Mouse (Mus musculus) liver (tissue): ENCODE measurements around the gene Aym1.
"Not testable (repeated sequence)": the region's sequence is repeated elsewhere in the genome, so short reads cannot be mapped to it uniquely, and the experiment has no call there.

Source experiments
- DNase-seq: peaks from one replicate; pipeline ENCODE4 v3.0.0-alpha.2; 2020; ENCODE audit warnings: mixed read lengths

Aym1 gene

GRCm38 (mm10) chr5:113354311-113354710 is 2.8 kb upstream of the Aym1 start:
- no peak for DNase-seq

GRCm38 (mm10) chr5:113357656-113358055 is 562 bp downstream of the Aym1 start:
- DNase-seq, result no peak

- no peak for DNase-seq
These were observed 1.7 kb downstream of the Aym1 start for GRCm38 (mm10) chr5:113358833-113359232.

- no peak for DNase-seq
These were observed 4.2 kb downstream of the Aym1 start for GRCm38 (mm10) chr5:113361283-113361682.

GRCm38 (mm10) chr5:113362258-113362996 is 5.3 kb downstream of the Aym1 start:
- no peak for DNase-seq

- DNase-seq, result no peak
These were observed 6.1 kb downstream of the Aym1 start for GRCm38 (mm10) chr5:113363177-113363576.

GRCm38 (mm10) chr5:113365921-113366320 is 8.8 kb downstream of the Aym1 start:
- peak; percentile 39 for DNase-seq

- DNase-seq, result not testable (repeated sequence)
These were observed 10.6 kb downstream of the Aym1 start for GRCm38 (mm10) chr5:113367726-113368125.

GRCm38 (mm10) chr5:113369262-113369868 is 12.3 kb downstream of the Aym1 start:
- no peak for DNase-seq

GRCm38 (mm10) chr5:113372449-113372848 is 15.4 kb downstream of the Aym1 start:
- DNase-seq, result no peak

- peak; percentile 52 for DNase-seq
These were observed 16.2 kb downstream of the Aym1 start for GRCm38 (mm10) chr5:113372995-113373950.

- no peak for DNase-seq
These were observed 17.2 kb downstream of the Aym1 start for GRCm38 (mm10) chr5:113374290-113374689.

GRCm38 (mm10) chr5:113375783-113376182 is 18.7 kb downstream of the Aym1 start:
- DNase-seq, result peak; percentile 41

GRCm38 (mm10) chr5:113376292-113376691 is 19.2 kb downstream of the Aym1 start:
- DNase-seq, result no peak

GRCm38 (mm10) chr5:113379416-113379815 is 22.3 kb downstream of the Aym1 start:
- no peak for DNase-seq

- no peak for DNase-seq
These were observed 23.5 kb downstream of the Aym1 start for GRCm38 (mm10) chr5:113380553-113380952.

- DNase-seq, result no peak
These were observed 25.5 kb downstream of the Aym1 start for GRCm38 (mm10) chr5:113382580-113382979.

GRCm38 (mm10) chr5:113393766-113394165 is 36.7 kb downstream of the Aym1 start:
- no peak for DNase-seq

GRCm38 (mm10) chr5:113396286-113396934 is 39.3 kb downstream of the Aym1 start:
- no peak for DNase-seq

- DNase-seq, result no peak
These were observed 40.6 kb downstream of the Aym1 start for GRCm38 (mm10) chr5:113397443-113398317.

- no peak for DNase-seq
These were observed 45.6 kb downstream of the Aym1 start for GRCm38 (mm10) chr5:113402702-113403101.

- DNase-seq, result peak; percentile 41
These were observed 50.3 kb downstream of the Aym1 start for GRCm38 (mm10) chr5:113407346-113407745.
